Mouse (Mus musculus) brain, embryonic 14.5 days (tissue): ENCODE measurements around the gene Vmo1. TPM values are rescaled to one million over a fixed set of nuclear protein-coding genes. Genes with fewer than 3 reads are reported as not detected.
"Not testable (repeated sequence)": the region's sequence is repeated elsewhere in the genome, so short reads cannot be mapped to it uniquely, and the experiment has no call there.

Experiments
- DNase-seq: peaks from one replicate; pipeline ENCODE4 v3.0.0-alpha.2; 2011; ENCODE audit warnings: low read depth
- CTCF ChIP-seq: fragments of 200-500 bp; IDR thresholded peaks from 2 replicates; pipeline ENCODE4 v1.5.1; 2012; ENCODE audit warnings: inconsistent platforms, mild to moderate bottlenecking, moderate library complexity, borderline replicate concordance; ENCODE audit not compliant: insufficient read depth, insufficient read length; ENCODE audit errors: extremely low read depth
- POLR2A ChIP-seq: fragments of 200-500 bp; IDR thresholded peaks from 2 replicates; pipeline ENCODE4 v1.6.1; 2012; ENCODE audit warnings: mild to moderate bottlenecking, inconsistent platforms, borderline replicate concordance; ENCODE audit not compliant: poor library complexity, insufficient read depth, insufficient read length, severe bottlenecking; ENCODE audit errors: extremely low read depth
- polyA plus RNA-seq: library from polyadenylated mRNA; depleted of rRNA; stranded (reverse); fragments of >200 nt; gene quantifications from 2 replicates; pipeline ENCODE4 v1.2.3, GENCODE M21; 2012; rRNA removed

Gene Vmo1
- polyA plus RNA-seq, 1 experiment = 0.14 TPM

DNA sequence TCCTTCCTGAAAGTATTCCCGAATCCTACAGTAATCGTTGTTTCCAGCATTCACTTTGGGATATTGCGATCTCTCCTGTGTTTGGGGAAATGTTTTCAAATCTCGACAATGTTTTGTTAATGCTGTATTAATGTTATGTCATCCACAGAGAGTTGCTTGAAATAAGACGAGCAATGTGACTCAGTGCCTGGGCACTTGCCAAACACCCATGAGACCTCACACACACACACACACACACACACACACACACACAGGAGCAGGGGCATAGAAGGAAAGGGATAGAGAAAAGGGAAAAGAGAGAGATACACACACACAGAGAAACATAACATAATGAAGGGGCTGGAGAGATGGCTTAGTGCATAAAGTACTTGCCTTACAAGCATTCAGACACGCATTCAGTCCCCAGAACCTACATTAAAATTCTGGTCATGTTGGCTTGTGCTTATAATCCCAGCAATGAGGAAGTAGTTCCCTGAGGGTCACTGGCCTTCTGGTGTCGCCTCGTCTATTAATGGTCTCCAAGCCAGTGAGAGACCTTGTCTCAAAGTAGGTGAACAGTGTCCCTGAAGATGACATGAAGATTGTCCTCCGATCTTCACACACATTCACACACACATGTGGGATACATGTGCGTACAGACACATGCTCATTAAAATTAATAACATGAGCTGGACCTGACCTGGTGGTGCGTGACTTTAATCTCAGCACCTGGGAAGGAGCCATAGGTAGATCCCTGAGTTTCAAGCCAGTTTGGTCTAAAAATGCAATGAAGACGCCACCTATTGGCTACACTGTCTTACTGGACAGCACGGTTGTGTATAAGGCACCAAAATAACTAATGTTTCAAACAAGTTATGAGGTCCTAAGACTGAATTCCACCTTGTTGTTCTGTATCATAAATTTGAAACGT lies 14.6 kb downstream of the Vmo1 start:
- no peak for DNase-seq

DNA sequence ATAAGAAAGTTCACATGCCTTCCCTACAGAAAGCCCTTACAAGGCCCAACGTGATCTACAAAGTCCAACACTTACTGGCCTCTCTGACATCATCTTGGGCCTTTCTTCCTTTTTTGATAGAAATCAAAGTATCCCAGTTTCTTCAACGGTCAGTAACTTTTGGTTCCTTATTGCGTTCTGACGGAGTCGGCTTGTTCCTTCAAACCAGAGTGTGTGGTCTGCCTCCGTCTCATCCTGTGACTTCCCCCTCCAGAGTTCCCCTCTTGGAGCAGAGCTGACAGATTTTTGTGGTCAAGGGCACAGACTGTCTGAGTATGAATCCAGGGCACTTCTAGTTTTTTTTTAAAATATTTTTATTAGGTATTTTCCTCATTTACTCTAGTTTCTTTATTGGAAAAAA lies 24.7 kb downstream of the Vmo1 start:
- DNase-seq = no peak
- TF ChIP-seq POLR2A (no peak), CTCF (no peak)

More for the DNA sequence above, 14.6 kb downstream of the Vmo1 start:
- 0 out of 2 replicates have a peak, but pooled peaks have one; percentile 4 for TF ChIP-seq CTCF
- TF ChIP-seq POLR2A = no peak

DNA sequence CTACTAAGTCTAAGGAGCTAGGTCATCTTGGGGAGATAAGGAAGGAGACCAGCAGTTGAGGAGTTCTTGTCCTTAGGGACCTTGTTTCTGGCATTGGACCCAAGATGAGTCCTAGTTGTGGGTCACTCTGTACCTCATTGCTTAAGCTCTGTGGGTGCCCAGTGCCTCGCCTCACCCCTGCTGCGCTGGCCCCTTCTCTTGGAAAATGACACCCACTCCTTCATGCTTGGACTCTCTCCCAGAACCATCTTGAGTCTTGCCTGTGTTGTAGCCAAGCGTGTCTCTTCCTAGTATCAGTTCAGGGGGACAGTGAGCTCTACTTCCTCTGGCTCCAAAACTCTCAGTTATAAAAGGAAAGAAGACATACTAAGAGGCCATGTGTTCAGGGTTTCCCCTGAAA lies 25.3 kb downstream of the Vmo1 start:
- DNase-seq = no peak
- TF ChIP-seq POLR2A (no peak), CTCF (no peak)

DNA sequence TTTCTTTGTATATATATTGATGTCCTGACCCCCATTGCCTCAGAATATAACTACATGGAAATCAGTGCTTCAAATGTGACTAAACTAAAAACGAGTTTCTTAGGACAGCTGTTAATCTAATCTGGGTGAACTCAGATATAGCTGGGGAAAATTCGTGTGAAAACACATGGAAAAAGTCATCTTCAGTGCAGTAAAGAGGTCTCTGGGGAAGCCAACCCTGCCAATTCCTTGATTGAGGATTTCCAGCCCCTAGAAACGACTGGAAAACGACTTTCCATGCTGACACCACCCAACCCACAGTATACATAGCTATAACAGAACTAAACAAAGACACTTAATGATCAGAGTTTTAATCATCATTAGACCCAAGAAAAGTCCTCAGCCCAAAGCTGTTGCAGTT lies 26.6 kb downstream of the Vmo1 start:
- no peak for TF ChIP-seq CTCF
- TF ChIP-seq POLR2A = no peak
- DNase-seq = no peak

DNA sequence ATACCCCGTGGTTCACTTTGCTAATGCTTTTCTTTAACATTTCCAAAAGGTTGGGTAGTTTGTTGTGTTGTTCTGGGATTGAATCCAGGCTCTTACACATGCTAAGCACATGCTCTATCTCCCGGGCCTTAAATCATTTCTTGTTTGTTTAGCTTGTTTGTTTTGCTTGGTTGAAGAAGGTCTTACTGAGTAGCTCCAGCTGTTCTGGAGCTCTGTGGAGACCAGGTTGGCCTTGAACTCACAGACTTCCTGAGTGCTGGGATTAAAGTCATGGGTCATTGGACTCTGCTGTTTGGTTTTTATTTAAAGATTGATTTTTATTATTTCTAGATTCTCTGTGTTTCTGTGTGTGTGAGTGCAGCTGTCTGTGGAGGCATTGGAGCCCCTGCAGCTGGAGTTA lies 28.9 kb downstream of the Vmo1 start:
- peak; percentile 1 for DNase-seq
- no peak for TF ChIP-seq CTCF
- TF ChIP-seq POLR2A = no peak

DNA sequence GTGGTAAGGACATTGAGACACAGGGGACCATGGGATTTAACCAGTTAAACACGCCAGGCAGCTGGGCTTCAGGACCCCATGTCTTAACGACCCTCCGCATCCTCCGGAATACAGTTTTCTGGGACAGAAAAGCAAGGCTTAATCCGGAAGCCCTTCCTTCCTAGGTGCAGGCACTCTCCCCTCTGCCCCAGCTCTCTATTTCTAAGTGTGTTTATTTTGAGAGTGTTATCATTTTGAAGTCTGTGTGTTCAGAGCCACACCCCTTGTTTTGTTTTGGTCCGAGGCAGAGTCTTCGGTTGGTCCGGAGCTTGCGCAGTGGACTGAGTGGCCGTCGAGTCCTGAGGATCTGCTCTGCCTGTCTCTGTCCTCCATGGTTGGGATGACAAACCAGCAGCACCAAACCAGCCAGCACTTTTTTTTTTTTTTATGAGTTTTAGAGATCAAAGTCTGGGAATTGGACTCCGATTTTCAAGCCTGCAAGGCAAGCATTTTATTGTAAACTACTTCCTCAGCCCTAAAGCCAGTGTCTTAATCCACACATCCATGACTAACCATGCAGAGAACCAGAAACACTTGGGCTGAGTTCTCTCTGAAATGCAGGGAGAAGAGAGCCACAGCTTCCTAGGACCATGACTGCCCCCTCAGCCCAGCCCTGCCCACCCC lies 39.4 kb downstream of the Vmo1 start:
- DNase-seq = no peak
- no peak for TF ChIP-seq POLR2A
- no peak for TF ChIP-seq CTCF

DNA sequence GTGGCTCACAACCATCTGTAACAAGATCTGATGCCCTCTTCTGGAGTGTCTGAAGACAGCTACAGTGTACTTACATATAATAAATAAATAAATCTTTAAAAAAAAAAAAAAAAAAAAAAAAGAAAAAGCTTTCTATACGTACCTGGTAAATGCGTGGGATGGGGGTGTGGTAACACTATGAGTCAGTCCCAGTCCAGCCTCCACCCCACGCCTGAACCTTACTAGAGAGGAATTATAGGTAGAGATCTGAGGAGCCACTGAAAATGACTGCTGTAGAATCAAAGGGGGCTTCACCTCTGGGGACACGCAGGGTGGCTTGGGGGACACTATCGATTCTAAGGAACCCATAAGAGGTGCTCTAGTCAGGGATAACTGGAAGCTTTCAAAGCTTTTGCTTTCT lies 41.1 kb downstream of the Vmo1 start:
- DNase-seq = not testable (repeated sequence)

DNA sequence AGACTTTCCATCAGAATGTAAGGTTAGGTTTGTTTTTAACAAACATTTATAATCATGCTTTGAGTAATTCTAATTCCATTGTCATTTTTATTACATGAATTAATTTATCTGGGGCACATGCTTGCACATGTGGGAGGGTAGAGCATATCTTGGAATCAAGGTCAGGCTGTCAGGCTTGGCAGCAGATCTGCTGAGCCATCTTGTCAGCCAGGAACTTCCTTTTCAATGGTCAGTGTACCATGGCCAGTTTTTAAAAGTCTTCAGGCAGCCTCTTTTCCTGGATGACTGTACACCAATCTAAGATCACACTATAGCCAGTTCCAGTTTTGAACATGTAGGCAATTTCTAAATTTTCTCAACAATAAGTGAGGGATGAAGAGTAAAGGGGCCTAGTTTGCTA lies 41.7 kb downstream of the Vmo1 start:
- TF ChIP-seq CTCF (no peak), POLR2A (no peak)
- no peak for DNase-seq

DNA sequence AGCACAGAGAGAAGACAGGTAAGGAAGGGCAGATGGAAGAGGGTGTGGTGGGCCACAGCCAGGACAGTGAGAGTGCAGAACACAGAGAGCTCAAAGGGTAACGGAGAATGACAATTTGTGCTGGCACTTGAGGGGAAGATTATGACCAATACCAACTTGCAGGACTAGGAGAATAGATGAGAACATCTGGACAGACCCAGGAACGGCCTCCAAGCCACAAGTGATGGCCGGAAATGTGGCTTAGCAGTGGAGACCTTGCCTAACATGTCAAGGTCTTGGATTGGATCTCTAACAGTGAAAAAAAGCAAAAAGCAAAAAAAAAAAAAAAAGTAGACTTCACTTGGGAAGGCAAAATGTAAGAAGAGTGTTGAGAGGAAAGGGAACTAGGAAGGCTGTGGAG lies 44.7 kb downstream of the Vmo1 start:
- no peak for DNase-seq
- TF ChIP-seq CTCF = no peak
- no peak for TF ChIP-seq POLR2A

DNA sequence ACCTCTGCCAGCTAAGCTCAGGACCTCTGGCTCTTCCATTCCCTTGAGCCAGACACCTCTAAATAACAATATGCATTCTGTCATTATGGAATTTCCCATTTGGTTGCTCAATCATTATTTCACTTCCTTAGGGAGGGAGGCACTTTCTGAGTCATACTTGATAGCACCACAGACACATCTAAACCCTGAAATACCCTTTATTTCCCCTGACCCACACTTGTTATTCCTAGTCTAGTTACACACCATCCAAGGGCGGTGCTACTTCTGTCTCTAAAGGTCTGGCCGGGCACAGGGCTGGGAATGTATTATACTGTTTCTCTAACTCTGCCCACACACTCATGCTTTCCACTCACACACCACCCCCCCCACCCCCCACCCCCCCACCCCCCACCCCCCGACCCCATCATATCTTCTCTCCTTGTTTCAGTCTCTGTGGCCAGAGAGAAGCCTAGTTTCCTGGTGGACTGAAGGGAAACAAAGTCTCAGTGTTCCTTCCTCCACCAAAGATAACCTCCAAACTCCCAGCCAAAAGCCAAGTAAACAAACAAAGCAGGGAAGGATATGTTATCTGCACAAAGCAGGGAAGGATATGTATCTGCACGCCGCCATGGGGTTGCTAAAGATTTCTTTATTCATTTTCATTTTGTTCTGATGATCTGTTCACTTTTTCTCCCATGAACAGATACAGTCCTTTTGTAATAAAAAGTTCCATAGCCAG lies 46.4 kb downstream of the Vmo1 start:
- DNase-seq = no peak

DNA sequence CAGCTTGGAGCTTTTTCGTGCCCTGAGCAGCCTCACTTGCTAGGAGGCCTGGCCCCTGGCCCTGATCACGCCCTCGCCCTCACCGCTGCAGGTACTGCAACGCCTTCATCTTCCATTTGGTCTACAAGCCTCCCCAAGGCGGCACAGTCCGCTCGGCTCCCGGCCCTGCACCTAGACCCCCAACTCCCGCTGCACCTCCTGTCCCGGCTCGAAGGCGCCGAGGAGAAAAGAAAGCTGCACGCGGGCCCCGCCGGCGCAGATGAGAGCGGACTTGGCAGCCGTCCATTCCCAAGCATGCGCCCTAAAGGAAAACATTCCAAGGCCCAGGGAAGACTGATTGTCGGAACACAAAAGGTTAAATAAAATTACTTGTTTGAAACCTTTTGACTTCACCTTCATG lies 48.6 kb downstream of the Vmo1 start:
- DNase-seq = peak; percentile 61
- no peak for TF ChIP-seq CTCF
- no peak for TF ChIP-seq POLR2A

More for the DNA sequence above, 46.4 kb downstream of the Vmo1 start:
- TF ChIP-seq POLR2A (no peak), CTCF (no peak)

DNA sequence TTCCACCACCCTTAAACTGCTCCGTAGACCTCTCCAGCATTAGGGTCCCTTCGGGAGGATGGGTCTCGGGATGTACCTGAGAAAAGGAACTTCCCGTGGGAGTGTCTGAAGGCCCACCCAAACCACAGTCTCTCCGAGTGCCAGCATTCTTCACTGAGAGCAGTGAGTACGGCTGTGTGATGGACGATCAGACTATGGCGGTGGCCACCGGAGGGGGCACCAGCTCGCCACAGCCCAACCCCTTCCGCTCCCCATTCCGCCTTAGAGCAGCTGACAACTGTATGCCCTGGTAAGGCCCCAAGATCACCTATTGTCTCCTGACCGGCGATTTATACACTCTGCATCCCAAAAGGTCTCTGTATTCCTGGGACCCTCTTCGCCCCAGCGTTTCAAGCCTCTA lies 49.2 kb downstream of the Vmo1 start:
- DNase-seq = peak; percentile 21
- TF ChIP-seq CTCF (no peak), POLR2A (no peak)

DNA sequence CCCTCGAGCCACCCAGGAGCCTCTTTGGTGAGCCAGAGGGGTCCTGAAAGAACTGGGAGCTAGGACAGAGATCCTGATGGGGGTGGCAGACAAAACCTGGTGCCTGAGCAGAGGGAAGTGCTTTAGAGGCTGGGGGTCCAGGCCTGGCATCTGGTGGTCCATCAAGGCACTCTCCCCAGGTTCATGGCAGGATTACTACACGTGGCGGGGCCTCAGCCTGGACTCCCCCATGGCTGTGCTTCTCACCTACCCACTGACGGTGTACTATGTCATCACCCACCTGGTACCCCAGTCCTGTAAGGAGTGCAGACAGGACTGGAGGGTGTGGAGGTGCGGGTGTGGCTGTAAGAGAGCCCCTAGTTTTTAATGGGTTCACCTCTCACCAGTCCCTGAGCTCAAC lies 50.4 kb downstream of the Vmo1 start:
- TF ChIP-seq POLR2A = no peak
- no peak for TF ChIP-seq CTCF

More for the DNA sequence above, 50.4 kb downstream of the Vmo1 start:
- DNase-seq = no peak

Other genes with a start within 250 kb of the Vmo1 start
- gene Alox12e, start 192.0 kb downstream of the Vmo1 start, polyA plus RNA-seq = not detected in 2 replicates
- 0.05 and 0.29 TPM in 2 replicates for gene Alox15, start 162.6 kb downstream of the Vmo1 start, polyA plus RNA-seq
- gene Pelp1, start 104.6 kb downstream of the Vmo1 start, polyA plus RNA-seq = 31.2 and 34.2 TPM in 2 replicates
- 68.7 and 86.1 TPM in 2 replicates for gene Arrb2, start 82.0 kb downstream of the Vmo1 start, polyA plus RNA-seq
- 28.1 and 31.8 TPM in 2 replicates for gene Med11, start 62.7 kb downstream of the Vmo1 start, polyA plus RNA-seq
- gene Zmynd15, start 55.2 kb downstream of the Vmo1 start, polyA plus RNA-seq = 0.93 and 1.4 TPM in 2 replicates
- gene Cxcl16, start 54.6 kb downstream of the Vmo1 start, polyA plus RNA-seq = 3.1 and 3.5 TPM in 2 replicates
- gene Tm4sf5, start 9.4 kb downstream of the Vmo1 start, polyA plus RNA-seq = 1.6 and 2.3 TPM in 2 replicates
- gene Gltpd2, start 4.6 kb upstream of the Vmo1 start, polyA plus RNA-seq = 0.09 TPM in 1 of 2 replicates, not detected in the other
- 405 and 560 TPM in 2 replicates for gene Psmb6, start 10.8 kb upstream of the Vmo1 start, polyA plus RNA-seq
- gene Gm40193, start 18.3 kb upstream of the Vmo1 start, polyA plus RNA-seq = not detected in 2 replicates
- 18.9 and 19.9 TPM in 2 replicates for gene Pld2, start 25.4 kb upstream of the Vmo1 start, polyA plus RNA-seq
- gene Mink1, start 48.3 kb upstream of the Vmo1 start, polyA plus RNA-seq = 94.3 and 99.5 TPM in 2 replicates
- gene 4930544D05Rik, start 101.2 kb upstream of the Vmo1 start, polyA plus RNA-seq = not detected in 2 replicates
- gene Chrne, start 104.6 kb upstream of the Vmo1 start, polyA plus RNA-seq = 0.16 TPM in 1 of 2 replicates, not detected in the other
- 0.06 and 0.30 TPM in 2 replicates for gene Gp1ba, start 124.5 kb upstream of the Vmo1 start, polyA plus RNA-seq
- 91.1 and 127 TPM in 2 replicates for gene Rnf167, start 132.6 kb upstream of the Vmo1 start, polyA plus RNA-seq
- 129 and 149 TPM in 2 replicates for gene Slc25a11, start 132.9 kb upstream of the Vmo1 start, polyA plus RNA-seq
- gene Pfn1, start 140.0 kb upstream of the Vmo1 start, polyA plus RNA-seq = 419 and 479 TPM in 2 replicates
- 23.0 and 24.1 TPM in 2 replicates for gene Eno3, start 142.6 kb upstream of the Vmo1 start, polyA plus RNA-seq
- gene Spag7, start 154.8 kb upstream of the Vmo1 start, polyA plus RNA-seq = 56.3 and 76.0 TPM in 2 replicates
- gene Camta2, start 173.5 kb upstream of the Vmo1 start, polyA plus RNA-seq = 17.7 and 25.2 TPM in 2 replicates
- gene Inca1, start 185.5 kb upstream of the Vmo1 start, polyA plus RNA-seq = 0.61 and 0.72 TPM in 2 replicates
- 15.7 and 23.0 TPM in 2 replicates for gene Kif1c, start 185.9 kb upstream of the Vmo1 start, polyA plus RNA-seq
- 5.8 and 7.7 TPM in 2 replicates for gene Zfp3, start 249.6 kb upstream of the Vmo1 start, polyA plus RNA-seq